Mouse (Mus musculus) gonadal fat pad, adult 2 months (tissue): Measurements from ENCODE around the gene Galnt18. TPM values are rescaled to one million over a fixed set of nuclear protein-coding genes. Genes with fewer than 3 reads are reported as not detected.
A peak's percentile ranks its signal among the peaks of the same experiment; 100 is the strongest.

Experiments
- DNase-seq: peaks from one replicate; pipeline ENCODE4 v3.0.0-alpha.2; 2012; ENCODE audit warnings: low read depth
- polyA plus RNA-seq: library from polyadenylated mRNA; depleted of rRNA; stranded (reverse); fragments of >200 nt; gene quantifications from 2 replicates; pipeline ENCODE4 v1.2.3, GENCODE M21; 2012; rRNA removed

Galnt18 gene
- polyA plus RNA-seq, 1 experiment: 38.2 TPM

DNA sequence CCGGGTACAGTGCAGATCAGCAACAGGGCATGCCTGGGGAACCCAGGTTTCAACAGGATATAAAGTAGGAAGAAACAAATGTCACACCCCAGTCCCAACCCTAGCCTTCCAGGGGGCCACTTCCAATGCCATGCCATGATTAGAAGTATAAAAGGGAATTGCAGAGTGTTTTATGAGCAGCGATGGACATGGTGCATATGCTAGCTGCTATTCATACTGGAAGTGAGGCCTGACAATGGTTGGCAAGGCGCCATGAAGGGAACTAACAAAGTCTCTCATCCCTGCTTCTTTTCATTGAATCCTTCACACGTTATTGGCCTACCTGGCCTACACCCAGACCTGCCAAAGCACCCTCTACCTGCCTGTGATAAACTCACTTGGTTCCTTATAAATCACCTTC, 295.9 kb downstream of the Galnt18 start:
- DNase-seq: no peak

DNA sequence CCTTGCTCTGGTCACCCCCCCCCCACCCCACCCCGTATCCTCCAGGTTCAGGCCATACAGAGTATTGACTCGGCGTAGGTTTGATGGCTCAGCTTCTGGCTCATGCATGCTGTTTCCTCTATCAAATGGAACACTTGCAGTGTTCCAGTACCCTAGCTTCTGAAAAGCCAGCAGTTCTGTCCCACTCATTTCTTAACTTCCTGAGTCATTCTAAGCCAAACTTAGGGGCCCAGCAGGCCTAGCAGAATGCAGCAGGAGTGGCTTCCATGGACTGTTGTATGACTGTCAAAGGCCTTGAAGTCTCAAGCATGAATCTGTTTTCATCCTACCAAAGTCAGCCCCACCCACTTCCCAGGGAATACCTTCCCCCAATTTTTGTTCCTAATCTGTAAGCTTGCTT, 296.5 kb downstream of the Galnt18 start:
- no peak for DNase-seq

DNA sequence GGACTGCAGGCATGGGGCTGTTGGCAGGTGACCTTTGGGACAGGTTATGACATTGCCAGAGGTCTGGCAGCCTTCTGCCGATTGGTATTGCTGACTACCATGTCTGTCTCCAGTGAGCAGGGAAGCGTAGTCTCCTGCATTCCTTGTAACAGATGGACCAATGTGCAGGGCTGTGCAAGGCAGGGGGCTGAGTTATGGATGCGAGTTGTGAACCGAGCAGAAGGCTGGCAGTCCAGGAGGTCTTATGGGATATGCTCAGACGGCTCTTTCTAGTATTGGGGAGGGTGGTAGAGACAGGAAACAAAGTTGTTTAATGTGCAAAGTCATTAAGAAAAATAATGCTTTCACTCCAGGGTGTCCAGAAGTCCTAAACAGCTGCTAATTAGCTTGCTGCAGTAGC, 312.1 kb downstream of the Galnt18 start:
- no peak for DNase-seq

DNA sequence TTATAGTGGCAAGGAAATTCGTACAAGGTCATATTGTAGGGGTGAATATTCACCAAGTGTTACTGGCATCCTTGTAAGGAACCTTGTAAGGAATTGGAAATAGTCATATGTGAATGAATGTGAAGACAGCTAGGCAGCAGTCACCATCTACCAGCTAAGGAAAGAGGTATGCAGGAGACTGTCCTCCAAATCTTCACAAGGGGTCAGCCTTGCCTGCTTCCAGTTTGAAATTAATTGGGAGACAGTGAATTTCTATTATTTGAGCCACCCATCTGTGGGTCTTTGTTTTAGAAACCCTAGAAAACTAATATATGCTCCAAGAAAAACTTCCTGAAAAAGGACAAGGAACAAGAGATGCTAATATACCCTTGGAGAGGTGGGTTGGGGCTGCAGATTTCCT, 313.1 kb downstream of the Galnt18 start:
- DNase-seq: no peak

DNA sequence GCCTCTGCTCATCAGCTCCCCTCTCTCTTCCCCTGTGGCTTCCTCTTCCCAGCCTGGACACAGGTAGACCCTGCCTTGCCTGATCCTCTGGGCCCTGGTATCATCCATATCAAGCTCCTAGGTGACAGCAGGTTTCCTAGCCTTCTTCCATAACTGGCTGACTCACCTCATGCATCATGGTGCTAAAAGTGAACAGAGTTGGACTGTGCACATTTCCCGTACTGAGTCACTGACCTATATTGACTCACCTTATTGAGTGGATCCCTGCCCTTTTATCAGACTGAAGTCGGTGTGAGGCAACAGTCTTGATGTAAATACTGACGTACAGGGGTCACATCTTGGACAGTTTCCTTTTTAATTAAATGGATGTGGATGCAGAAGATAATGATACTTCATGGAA, 313.7 kb downstream of the Galnt18 start:
- DNase-seq: no peak

DNA sequence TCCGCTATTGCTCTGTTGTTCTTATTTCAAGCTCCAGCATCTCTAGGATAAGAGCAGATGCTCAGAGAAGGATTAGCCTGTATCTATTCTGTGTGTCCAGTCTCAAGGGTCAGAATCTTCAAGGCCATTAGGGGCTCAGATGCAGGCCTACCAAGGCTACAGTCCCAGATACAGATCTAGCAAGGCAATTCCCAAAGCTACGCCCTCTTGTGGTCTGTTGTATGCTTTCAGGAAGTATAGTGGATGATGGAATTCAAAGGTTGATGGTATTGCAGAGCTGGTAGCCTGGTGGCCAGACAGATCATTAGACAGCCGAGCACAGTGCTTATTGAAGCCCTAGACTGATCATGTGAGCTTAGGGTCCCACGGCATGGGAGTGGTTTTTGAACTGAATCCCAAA, 320.1 kb downstream of the Galnt18 start:
- no peak for DNase-seq

DNA sequence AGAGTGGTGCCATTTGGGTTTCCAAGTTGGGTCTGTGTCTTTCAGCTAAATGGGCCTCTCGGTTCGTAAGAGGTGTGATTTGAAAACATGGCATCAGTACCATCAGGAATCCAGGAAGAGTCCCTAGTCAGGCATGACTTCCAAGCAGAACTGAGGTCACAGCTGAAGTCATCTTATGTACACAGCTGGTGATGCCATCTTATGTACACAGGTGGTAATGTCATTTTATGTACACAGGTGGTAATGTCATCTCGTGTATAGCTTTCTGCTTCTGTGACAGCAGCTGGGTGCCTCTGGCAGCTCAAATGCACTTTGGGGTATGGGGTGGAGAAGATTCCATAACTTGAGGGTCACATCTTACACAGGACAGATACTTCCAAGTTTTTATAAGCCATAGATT, 323.8 kb downstream of the Galnt18 start:
- no peak for DNase-seq

DNA sequence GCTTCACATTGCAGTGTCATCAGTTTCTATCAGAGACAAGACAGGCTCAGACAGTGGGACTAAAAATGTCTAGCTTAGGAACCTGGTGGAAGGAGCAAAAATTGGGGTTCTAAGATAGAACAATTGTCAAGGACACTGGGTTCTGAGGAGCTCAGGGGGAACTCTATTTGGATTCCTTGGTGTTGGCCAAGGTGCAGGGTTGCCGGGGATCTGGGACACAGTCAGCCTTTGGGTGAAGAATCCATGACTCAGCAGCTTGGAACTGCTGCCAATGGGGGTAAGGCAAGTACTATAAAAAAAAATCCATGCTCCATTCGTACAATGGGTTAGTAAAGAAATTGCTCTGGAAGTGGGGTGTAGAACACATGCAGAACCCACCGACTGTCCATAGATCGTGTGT, 324.2 kb downstream of the Galnt18 start:
- no peak for DNase-seq

DNA sequence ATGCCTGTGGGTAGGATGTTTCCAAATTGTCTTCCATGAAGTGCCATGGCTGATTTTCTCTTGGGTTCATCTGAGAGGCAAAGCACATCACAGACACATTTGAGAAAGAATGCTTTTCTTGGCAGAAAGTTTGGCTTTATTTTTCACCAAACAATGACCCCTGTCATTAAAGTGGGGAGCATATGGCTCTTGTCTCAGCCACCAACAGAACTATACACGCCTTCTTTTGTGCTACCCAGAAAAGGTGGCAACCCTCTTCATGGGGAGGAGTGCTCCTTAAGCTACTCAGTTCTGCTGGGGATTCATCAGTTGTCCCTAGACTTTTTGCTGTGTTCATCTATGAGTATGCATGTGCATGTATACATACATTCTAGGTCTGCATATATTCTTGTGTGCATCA, 327.8 kb downstream of the Galnt18 start:
- no peak for DNase-seq

DNA sequence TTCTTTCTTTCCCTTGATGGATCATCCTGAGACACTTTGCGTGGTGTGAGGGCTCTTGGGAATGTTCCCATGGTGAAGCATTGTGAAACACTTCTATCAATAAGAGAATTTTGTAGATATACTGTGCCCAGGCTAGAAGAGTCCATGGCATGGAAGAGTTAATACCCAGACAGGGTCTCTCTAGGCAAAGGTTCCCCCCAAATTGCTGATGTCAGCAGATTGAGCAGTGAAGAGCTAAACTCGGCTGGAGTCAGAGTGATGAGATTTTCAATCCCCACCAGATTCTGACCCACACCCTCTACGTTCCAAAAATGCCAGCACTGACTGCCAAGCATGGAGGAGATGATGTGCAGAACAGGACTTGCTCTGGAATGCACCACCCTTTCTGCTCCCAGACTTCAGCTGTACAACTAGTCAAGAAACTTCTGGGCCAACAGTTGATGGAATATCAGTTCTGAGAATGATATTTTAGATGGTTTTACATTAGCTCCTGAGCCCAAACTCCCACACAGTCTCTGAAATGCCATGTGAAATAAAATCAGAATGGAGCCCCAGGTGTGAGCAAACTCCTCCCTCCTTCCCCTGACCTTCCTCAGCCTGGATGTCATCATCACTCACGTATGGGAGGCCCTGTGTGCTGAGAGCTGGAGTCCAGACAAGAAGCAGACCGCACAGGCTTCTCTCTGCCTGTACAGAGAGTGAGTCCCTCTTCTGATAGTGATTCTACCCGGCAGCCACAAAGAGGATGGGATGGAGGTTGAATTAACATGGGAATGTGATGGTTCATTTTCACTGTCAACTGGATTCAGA, 329.3 kb downstream of the Galnt18 start:
- DNase-seq: no peak

DNA sequence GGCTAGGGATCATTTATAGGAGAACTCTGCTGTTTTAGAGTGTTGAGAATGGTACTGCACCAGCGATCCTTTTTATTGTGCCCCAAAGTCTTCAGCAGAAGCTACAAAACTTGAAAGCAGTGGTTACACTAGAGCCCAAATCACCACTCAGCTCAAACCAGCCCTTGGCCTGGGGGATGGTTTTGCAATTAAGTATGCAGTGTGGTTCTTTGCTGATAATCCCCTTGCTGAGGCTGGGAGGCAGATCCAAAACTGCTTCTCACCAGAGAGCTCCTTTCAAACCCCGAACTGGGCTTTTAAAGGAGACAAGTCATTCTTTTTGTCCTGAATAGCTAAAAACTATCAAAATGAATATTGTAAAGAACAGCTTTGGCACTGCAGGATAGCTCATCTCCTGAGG, 346.6 kb downstream of the Galnt18 start:
- no peak for DNase-seq

DNA sequence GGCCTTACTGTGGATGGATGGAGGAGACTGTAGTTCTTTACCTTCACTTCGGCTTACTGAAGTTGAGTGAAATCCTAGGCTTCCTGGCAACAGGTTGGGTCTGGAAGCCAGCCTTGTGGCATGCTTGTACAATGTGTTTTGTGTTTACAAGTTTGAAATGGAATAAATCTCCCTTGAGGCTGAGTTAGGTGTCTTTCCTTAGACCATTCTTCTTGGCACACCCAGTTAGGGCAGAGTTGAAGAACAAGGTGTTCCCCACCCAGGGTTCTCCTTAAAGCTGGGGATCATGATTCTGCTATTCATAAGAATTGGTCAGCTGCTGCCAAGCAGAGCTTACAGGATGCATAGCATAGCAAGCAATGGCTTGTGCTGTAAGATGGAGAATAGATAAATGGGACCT, 352.4 kb downstream of the Galnt18 start:
- DNase-seq: peak; percentile 75

Other genes with a start within 250 kb of the Galnt18 start
- gene Usp47, start 243.5 kb upstream of the Galnt18 start, polyA plus RNA-seq: 15.4 and 17.0 TPM in 2 replicates